Mouse (Mus musculus): ENCODE measurements around the gene Tpmt. TPM values are rescaled to one million over a fixed set of nuclear protein-coding genes. Genes with fewer than 3 reads are reported as not detected.

The Tpmt gene
- polyA plus RNA-seq, 1 experiment from 2014 or later = 21.9 TPM

DNA sequence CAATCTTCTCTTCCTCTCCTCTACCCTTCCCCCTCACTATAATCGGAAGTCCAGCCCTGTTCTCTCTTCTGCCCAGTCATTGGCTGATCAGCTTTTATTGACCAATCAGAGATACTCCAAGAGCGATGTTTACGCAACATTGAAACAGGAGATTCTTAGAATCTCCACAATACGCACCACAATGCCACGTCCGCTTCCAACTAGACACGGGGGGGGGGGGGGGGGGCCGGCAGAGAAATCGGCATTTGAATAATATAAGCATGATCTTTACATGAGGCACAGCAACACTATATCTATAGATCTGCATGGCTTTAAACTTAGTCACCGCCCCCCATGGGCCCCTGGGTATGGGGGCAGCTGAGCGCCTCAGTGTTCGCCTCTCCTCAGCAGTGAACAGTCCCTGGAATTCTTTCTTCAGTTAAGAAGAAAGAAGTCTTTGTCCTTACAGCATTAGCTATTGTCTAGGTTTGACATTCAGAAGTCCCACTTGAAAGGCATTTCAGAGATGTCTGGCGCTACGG, 69.4 kb downstream of the Tpmt start:
- peak overlapping the region; percentile 78 for H3K27ac ChIP-seq
- ATAC-seq (ENCODE audit: low FRiP score) = peak; percentile 95
- no peaks in the 10 kb centered on the region for H3K9me3 ChIP-seq (ENCODE audit: control insufficient read depth, low read length)
- DNase-seq (ENCODE audit: low spot score) = peak; percentile 73
- 10% methylated on average over 14 of the region's 14 CpGs for WGBS
- H3K27me3 ChIP-seq (ENCODE audit: control insufficient read depth, insufficient read depth, low read length) = no peaks in the 10 kb centered on the region
- H3K4me1 ChIP-seq (replicated peaks; ENCODE audit: control insufficient read depth, insufficient read depth, low read length) = peaks cover 8% of the 10 kb centered on the region; the same call in 1 of the 2 replicates
- peak overlapping the region; percentile 55 for H3K9ac ChIP-seq
- peak overlapping the region; percentile 38 for H3K4me3 ChIP-seq (replicated peaks; ENCODE audit: low read length)
- no peaks in the 10 kb centered on the region for H3K36me3 ChIP-seq (replicated peaks; ENCODE audit: control insufficient read depth, insufficient read depth)
- peak overlapping the region; percentile 72 for H3K4me2 ChIP-seq (replicated peaks)

Other genes with a start within 250 kb of the Tpmt start
- 14.3 and 15.0 TPM in 2 replicates for gene Kif13a, start 114.9 kb downstream of the Tpmt start, polyA plus RNA-seq (2014; fragmentation: Nextera tagmentation; extraction: Ambion mirVana)
- gene Nhlrc1, start 29.9 kb downstream of the Tpmt start, polyA plus RNA-seq (2014; fragmentation: Nextera tagmentation; extraction: Ambion mirVana) = 15.3 and 20.7 TPM in 2 replicates
- gene Kdm1b, start 1.2 kb downstream of the Tpmt start, polyA plus RNA-seq (2014; fragmentation: Nextera tagmentation; extraction: Ambion mirVana) = 18.2 and 21.2 TPM in 2 replicates
- 97.3 and 98.4 TPM in 2 replicates for gene Dek, start 61.5 kb upstream of the Tpmt start, polyA plus RNA-seq (2014; fragmentation: Nextera tagmentation; extraction: Ambion mirVana)
- gene Rnf144b, start 77.9 kb upstream of the Tpmt start, polyA plus RNA-seq (2014; fragmentation: Nextera tagmentation; extraction: Ambion mirVana) = 1.4 and 1.7 TPM in 2 replicates

Data from hindbrain, embryonic 14.5 days (tissue).